14 mouse cellular contexts compared by ENCODE assay signal in genomic region chr3:130579501-130579900, GRCm38 (mm10). TPM values are rescaled to one million over a fixed set of nuclear protein-coding genes. Genes with fewer than 3 reads are reported as not detected.
DNase-seq lines count a peak whose midpoint lies in the region; ATAC-seq lines count a peak whose summit lies in the region.
"Had no signal": no experiment of that assay in that cellular context is flagged by ENCODE, and none has a peak within 500 bp of the region (broad histone marks: within the 10 kb centered on the region; RNA-seq: fewer than 3 reads in every experiment).

No protein-coding gene starts in this region.

- H3K27ac ChIP-seq in heart, embryonic 11.5 days (ENCODE audit: low read depth, low read length) = no peak overlapping the region
- H3K27ac ChIP-seq in midbrain, embryonic 13.5 days = no peak overlapping the region
- H3K27ac ChIP-seq in midbrain, embryonic 16.5 days (ENCODE audit: low read length) = no peak overlapping the region
- no peak overlapping the region for H3K27ac ChIP-seq in limb, embryonic 12.5 days
- H3K27ac ChIP-seq: forebrain, embryonic 13.5 days had no signal

- H3K4me3 ChIP-seq in heart, embryonic 11.5 days (ENCODE audit: low read depth, low read length) = no peak overlapping the region
- H3K4me3 ChIP-seq in midbrain, embryonic 13.5 days (replicated peaks) = no peak overlapping the region
- H3K4me3 ChIP-seq in midbrain, embryonic 16.5 days (ENCODE audit: low read depth, low read length) = no peak overlapping the region
- H3K4me3 ChIP-seq in limb, embryonic 12.5 days (replicated peaks) = no peak overlapping the region
- H3K4me3 ChIP-seq: forebrain, embryonic 13.5 days had no signal

- H3K4me1 ChIP-seq in heart, embryonic 11.5 days (ENCODE audit: control insufficient read depth, insufficient read depth, low read length) = no peaks in the 10 kb centered on the region
- H3K4me1 ChIP-seq in midbrain, embryonic 13.5 days (replicated peaks) = peaks cover 4% of the 10 kb centered on the region
- H3K4me1 ChIP-seq in midbrain, embryonic 16.5 days (ENCODE audit: control insufficient read depth, insufficient read depth, low read length) = 0 out of 2 replicates have a peak, but pooled peaks cover 3% of the 10 kb centered on the region
- H3K4me1 ChIP-seq in limb, embryonic 12.5 days (replicated peaks) = peaks cover 5% of the 10 kb centered on the region
- H3K4me1 ChIP-seq: forebrain, embryonic 13.5 days had no signal

- 0 out of 2 replicates have a peak, but pooled peaks have one; percentile 31 for ATAC-seq in heart, embryonic 11.5 days (replicated peaks; ENCODE audit: insufficient number of reproducible peaks, low FRiP score, low TSS enrichment)
- ATAC-seq in midbrain, embryonic 13.5 days = 0 out of 2 replicates have a peak, but pooled peaks have one; percentile 20
- ATAC-seq in midbrain, embryonic 16.5 days = no peak
- peak; percentile 49; the same call in 1 of the 2 replicates for ATAC-seq in limb, embryonic 12.5 days (ENCODE audit: insufficient number of reproducible peaks, insufficient read depth, low FRiP score, low TSS enrichment, low read depth)
- ATAC-seq: activated CD4-positive, CD25-positive, alpha-beta regulatory T cell, adult 4 months; forebrain, embryonic 13.5 days; intestine, embryonic 16.5 days had no signal

- H3K36me3 ChIP-seq in heart, embryonic 11.5 days (ENCODE audit: control insufficient read depth, insufficient read depth, low read length) = no peaks in the 10 kb centered on the region
- H3K36me3 ChIP-seq in midbrain, embryonic 13.5 days = no peaks in the 10 kb centered on the region
- no peaks in the 10 kb centered on the region for H3K36me3 ChIP-seq in midbrain, embryonic 16.5 days (ENCODE audit: control insufficient read depth, insufficient read depth, low read length)
- H3K36me3 ChIP-seq in limb, embryonic 12.5 days = no peaks in the 10 kb centered on the region

- peak overlapping the region; percentile 31; the same call in 1 of the 2 replicates for H3K4me2 ChIP-seq in heart, embryonic 11.5 days
- H3K4me2 ChIP-seq in midbrain, embryonic 13.5 days (replicated peaks) = no peak overlapping the region
- no peak overlapping the region for H3K4me2 ChIP-seq in midbrain, embryonic 16.5 days (ENCODE audit: low read length)
- no peak overlapping the region for H3K4me2 ChIP-seq in limb, embryonic 12.5 days
- H3K4me2 ChIP-seq: forebrain, embryonic 13.5 days had no signal

- WGBS in heart, embryonic 11.5 days (ENCODE audit: insufficient replicate concordance) = 53% methylated on average over 17 of the region's 17 CpGs
- WGBS in midbrain, embryonic 13.5 days = 71% methylated on average over 17 of the region's 17 CpGs
- whole genome bisulfite sequencing in midbrain, embryonic 16.5 days = 64% methylated on average over 17 of the region's 17 CpGs
- 31% methylated on average over 17 of the region's 17 CpGs for WGBS in limb, embryonic 12.5 days

- no peaks in the 10 kb centered on the region; the same call in 1 of the 2 replicates for H3K27me3 ChIP-seq in heart, embryonic 11.5 days (ENCODE audit: control insufficient read depth, insufficient read depth, low read length)
- no peaks in the 10 kb centered on the region for H3K27me3 ChIP-seq in midbrain, embryonic 13.5 days
- H3K27me3 ChIP-seq in midbrain, embryonic 16.5 days (ENCODE audit: control insufficient read depth, insufficient read depth, low read depth, low read length) = no peaks in the 10 kb centered on the region
- no peaks in the 10 kb centered on the region for H3K27me3 ChIP-seq in limb, embryonic 12.5 days
- H3K27me3 ChIP-seq: forebrain, embryonic 13.5 days had no signal

- no peaks in the 10 kb centered on the region for H3K9me3 ChIP-seq in heart, embryonic 11.5 days (replicated peaks; ENCODE audit: control insufficient read depth, low read length)
- no peaks in the 10 kb centered on the region for H3K9me3 ChIP-seq in midbrain, embryonic 13.5 days
- no peaks in the 10 kb centered on the region for H3K9me3 ChIP-seq in midbrain, embryonic 16.5 days (replicated peaks; ENCODE audit: control insufficient read depth, low read length, poor library complexity, severe bottlenecking)
- 0 out of 2 replicates have a peak, but pooled peaks cover 3% of the 10 kb centered on the region for H3K9me3 ChIP-seq in limb, embryonic 12.5 days
- H3K9me3 ChIP-seq: forebrain, embryonic 13.5 days had no signal

- H3K9ac ChIP-seq in heart, embryonic 11.5 days (ENCODE audit: low read depth, low read length) = no peak overlapping the region
- no peak overlapping the region for H3K9ac ChIP-seq in midbrain, embryonic 13.5 days (replicated peaks)
- no peak overlapping the region for H3K9ac ChIP-seq in midbrain, embryonic 16.5 days (ENCODE audit: low read depth, low read length)
- no peak overlapping the region for H3K9ac ChIP-seq in limb, embryonic 12.5 days (replicated peaks)
- H3K9ac ChIP-seq: forebrain, embryonic 13.5 days had no signal

- no peak for DNase-seq in heart, adult 18-20 months
- DNase-seq in testis, postnatal 14 days (ENCODE audit: low spot score) = peak; percentile 24
- no peak for DNase-seq in urinary bladder, adult 18-20 months (ENCODE audit: low spot score in 2 of 2)
- DNase-seq in adrenal gland, adult 8-10 months = no peak
- DNase-seq: cerebellum, adult 11-12 months; liver; thymus, adult 18-20 months had no signal

RNA-seq across cellular contexts. Expression of gene Etnppl, which starts 37.7 kb away (rescaled TPM):
- polyA plus RNA-seq in heart, embryonic 11.5 days (2014; fragmentation: Nextera tagmentation; extraction: Ambion mirVana) = not detected in 2 replicates
- not detected for total RNA-seq in heart, adult 18-20 months (2021)
- not detected in 2 replicates for polyA plus RNA-seq in midbrain, embryonic 13.5 days (2015; fragmentation: Nextera tagmentation; extraction: Ambion mirVana)
- not detected in 2 replicates for polyA plus RNA-seq in midbrain, embryonic 16.5 days (2015; fragmentation: Nextera tagmentation; extraction: Ambion mirVana)
- 0.13 and 0.19 TPM in 2 replicates for polyA plus RNA-seq in limb, embryonic 12.5 days (2016; fragmentation: Nextera tagmentation; extraction: Ambion mirVana)
- total RNA-seq in adrenal gland, adult 8-10 months (2022) = under 1 TPM; 0.17 to 0.49 (median 0.28) TPM
- polyA plus RNA-seq: forebrain, embryonic 13.5 days had no signal
